Mouse (Mus musculus) forebrain, postnatal 0 days (tissue): Measurements from ENCODE around the gene Ctnnal1. TPM values are rescaled to one million over a fixed set of nuclear protein-coding genes. Genes with fewer than 3 reads are reported as not detected.

Source experiments
- ATAC-seq: fragments of 200-750 bp; cut with Nextera tagmentation; 2 replicates; pipeline ENCODE4 v1.8.0; 2017; ENCODE audit warnings: mild to moderate bottlenecking, moderate library complexity
- DNase-seq: peaks from one replicate; pipeline ENCODE4 v3.0.0-alpha.2; 2015
- H3K27ac ChIP-seq: fragments of 300-500 bp; sonication (generic); 2 replicates; pipeline ENCODE4 v1.5.1; 2014; ENCODE audit warnings: low read depth, mild to moderate bottlenecking, antibody characterized with exemption, low read length, moderate library complexity, mixed read lengths
- H3K27me3 ChIP-seq: fragments of 300-500 bp; sonication (generic); 2 replicates; pipeline ENCODE4 v1.6.1; 2014; ENCODE audit warnings: mild to moderate bottlenecking, low read length, mixed read lengths; ENCODE audit not compliant: insufficient read depth
- H3K36me3 ChIP-seq: fragments of 300-500 bp; sonication (generic); 2 replicates; pipeline ENCODE4 v1.6.1; 2014; ENCODE audit warnings: mild to moderate bottlenecking, moderate library complexity; ENCODE audit not compliant: insufficient read depth
- H3K4me1 ChIP-seq: fragments of 300-500 bp; sonication (generic); 2 replicates; pipeline ENCODE4 v1.6.1; 2014; ENCODE audit warnings: antibody characterized with exemption; ENCODE audit not compliant: insufficient read depth
- H3K4me2 ChIP-seq: fragments of 300-500 bp; sonication (generic); 2 replicates; pipeline ENCODE4 v1.6.1; 2014; ENCODE audit warnings: low read depth, mild to moderate bottlenecking, moderate library complexity
- H3K4me3 ChIP-seq: fragments of 300-500 bp; sonication (generic); 2 replicates; pipeline ENCODE4 v1.5.1; 2014; ENCODE audit warnings: low read depth, low read length, mixed read lengths
- H3K9ac ChIP-seq: fragments of 300-500 bp; sonication (generic); 2 replicates; pipeline ENCODE4 v1.6.1; 2014; ENCODE audit warnings: mild to moderate bottlenecking
- H3K9me3 ChIP-seq: fragments of 300-500 bp; sonication (generic); 2 replicates; pipeline ENCODE4 v1.6.1; 2016; ENCODE audit warnings: low read length
- CTCF ChIP-seq: sonication (generic); IDR thresholded peaks from 2 replicates; pipeline ENCODE4 v1.5.1; 2016; ENCODE audit warnings: antibody characterized with exemption, control low read depth, low read depth
- WGBS: fragments of 180-500 bp; shearing (Covaris S2); extraction: QIAGEN DNeasy Blood & Tissue Kit; methylation state at CpG from one replicate; pipeline ENCODE4 v1.1.7; 2014; 5-methylcytosine and 5-hydroxymethylcytosine counted together
- polyA plus RNA-seq: library from polyadenylated mRNA; unstranded; fragments of >200 nt; fragmentation: Nextera tagmentation; extraction: Ambion mirVana; gene quantifications from 2 replicates; pipeline ENCODE4 v1.2.1, GENCODE M21; 2015
- total RNA-seq: library from RNA; depleted of rRNA; stranded (reverse); fragments of >200 nt; gene quantifications from 2 replicates; pipeline ENCODE4 v1.2.3, GENCODE M21; 2014

Ctnnal1 gene
- total and polyA plus RNA-seq, 2 experiments from 2014 or later = 8.5 to 14.5 TPM

GRCm38 (mm10) chr4:56905507-56905906 is 40.5 kb upstream of the Ctnnal1 start:
- ATAC-seq = no peak
- 92% methylated on average over 5 of the region's 5 CpGs for WGBS
- no peaks in the 10 kb centered on the region for H3K4me1 ChIP-seq
- H3K4me3 ChIP-seq = no peak overlapping the region
- H3K4me2 ChIP-seq = no peak overlapping the region
- TF ChIP-seq CTCF = no peak
- no peaks in the 10 kb centered on the region for H3K9me3 ChIP-seq
- no peak for DNase-seq
- H3K36me3 ChIP-seq = peaks cover 40% of the 10 kb centered on the region
- H3K27me3 ChIP-seq = no peaks in the 10 kb centered on the region
- no peak overlapping the region for H3K27ac ChIP-seq
- H3K9ac ChIP-seq = no peak overlapping the region

GRCm38 (mm10) chr4:56901671-56902070 is 36.7 kb upstream of the Ctnnal1 start:
- Histone ChIP-seq H3K4me1 (no peaks in the 10 kb centered on the region), H3K27ac (no peak overlapping the region), H3K4me2 (no peak overlapping the region), H3K36me3 (peaks cover 42% of the 10 kb centered on the region), H3K27me3 (no peaks in the 10 kb centered on the region), H3K9me3 (no peaks in the 10 kb centered on the region), H3K4me3 (no peak overlapping the region), H3K9ac (no peak overlapping the region)
- no peak for DNase-seq
- no peak for ATAC-seq
- WGBS = 98% methylated on average over 2 of the region's 2 CpGs
- TF ChIP-seq CTCF = peak; percentile 41; the same call in 1 of the 2 replicates

- DNase-seq = no peak
- H3K4me1 ChIP-seq = no peaks in the 10 kb centered on the region
- no peak overlapping the region for H3K9ac ChIP-seq
- no peak for TF ChIP-seq CTCF
- H3K36me3 ChIP-seq = peaks cover 42% of the 10 kb centered on the region
- ATAC-seq = no peak
- no peak overlapping the region for H3K4me2 ChIP-seq
- H3K27ac ChIP-seq = no peak overlapping the region
- H3K9me3 ChIP-seq = no peaks in the 10 kb centered on the region
- no peak overlapping the region for H3K4me3 ChIP-seq
- 92% methylated on average over 8 of the region's 8 CpGs for WGBS
- H3K27me3 ChIP-seq = no peaks in the 10 kb centered on the region
These were observed 34.2 kb upstream of the Ctnnal1 start for GRCm38 (mm10) chr4:56899216-56899615.

GRCm38 (mm10) chr4:56897511-56897910 is 32.5 kb upstream of the Ctnnal1 start:
- no peak overlapping the region for H3K4me3 ChIP-seq
- no peak for TF ChIP-seq CTCF
- DNase-seq (no peak), ATAC-seq (no peak)
- no peak overlapping the region for H3K4me2 ChIP-seq
- H3K27ac ChIP-seq = no peak overlapping the region
- 89% methylated on average over 3 of the region's 3 CpGs for WGBS
- H3K9me3 ChIP-seq = no peaks in the 10 kb centered on the region
- H3K27me3 ChIP-seq = no peaks in the 10 kb centered on the region
- no peak overlapping the region for H3K9ac ChIP-seq
- no peaks in the 10 kb centered on the region for H3K4me1 ChIP-seq
- H3K36me3 ChIP-seq = peaks cover 27% of the 10 kb centered on the region

- WGBS = 96% methylated on average over 3 of the region's 3 CpGs
- Histone ChIP-seq H3K9me3 (no peaks in the 10 kb centered on the region), H3K27me3 (no peaks in the 10 kb centered on the region), H3K4me2 (no peak overlapping the region), H3K36me3 (peaks cover 28% of the 10 kb centered on the region), H3K27ac (no peak overlapping the region), H3K4me1 (no peaks in the 10 kb centered on the region), H3K9ac (no peak overlapping the region), H3K4me3 (no peak overlapping the region)
- ATAC-seq = no peak
- no peak for DNase-seq
- no peak for TF ChIP-seq CTCF
These were observed 29.2 kb upstream of the Ctnnal1 start for GRCm38 (mm10) chr4:56894196-56894595.

- ATAC-seq = no peak
- no peak for TF ChIP-seq CTCF
- 94% methylated on average over 6 of the region's 6 CpGs for WGBS
- Histone ChIP-seq H3K27me3 (no peaks in the 10 kb centered on the region), H3K27ac (no peak overlapping the region), H3K36me3 (peaks cover 26% of the 10 kb centered on the region), H3K9ac (no peak overlapping the region), H3K4me2 (no peak overlapping the region), H3K4me1 (no peaks in the 10 kb centered on the region), H3K4me3 (no peak overlapping the region), H3K9me3 (no peaks in the 10 kb centered on the region)
- DNase-seq = no peak
These were observed 27.6 kb upstream of the Ctnnal1 start for GRCm38 (mm10) chr4:56892501-56893115.

- Histone ChIP-seq H3K9ac (no peak overlapping the region), H3K4me3 (no peak overlapping the region), H3K4me1 (no peaks in the 10 kb centered on the region), H3K9me3 (no peaks in the 10 kb centered on the region), H3K27ac (no peak overlapping the region), H3K36me3 (peaks cover 22% of the 10 kb centered on the region), H3K4me2 (no peak overlapping the region), H3K27me3 (no peaks in the 10 kb centered on the region)
- TF ChIP-seq CTCF = no peak
- no peak for DNase-seq
- no peak for ATAC-seq
- WGBS = 44% methylated on average over 5 of the region's 5 CpGs
These were observed 23.5 kb upstream of the Ctnnal1 start for GRCm38 (mm10) chr4:56888483-56888882.
